Mouse (Mus musculus): ENCODE results near the gene Cxcr2.

Gene Cxcr2

GRCm38 (mm10) chr1:74153461-74154184 lies at the start of gene Cxcr2:
Gene Cxcr2 (plus strand): TSS chr1:74153989.
- DNase-seq (ENCODE audit: low spot score): no peak

- no peak for DNase-seq (ENCODE audit: low spot score)
These were observed 48.1 kb upstream of the Cxcr2 start for GRCm38 (mm10) chr1:74105660-74106059.

- no peak for DNase-seq (ENCODE audit: low spot score)
These were observed 47.6 kb upstream of the Cxcr2 start for GRCm38 (mm10) chr1:74106214-74106613.

- no peak for DNase-seq (ENCODE audit: low spot score)
These were observed 45.7 kb upstream of the Cxcr2 start for GRCm38 (mm10) chr1:74107931-74108618.

GRCm38 (mm10) chr1:74109670-74110069 lies 44.1 kb upstream of the Cxcr2 start:
- no peak for DNase-seq (ENCODE audit: low spot score)

- no peak for DNase-seq (ENCODE audit: low spot score)
These were observed 42.7 kb upstream of the Cxcr2 start for GRCm38 (mm10) chr1:74110932-74111695.

- DNase-seq (ENCODE audit: low spot score): no peak
These were observed 42.1 kb upstream of the Cxcr2 start for GRCm38 (mm10) chr1:74111696-74112030.

GRCm38 (mm10) chr1:74113071-74113470 lies 40.7 kb upstream of the Cxcr2 start:
- DNase-seq (ENCODE audit: low spot score): no peak

- no peak for DNase-seq (ENCODE audit: low spot score)
These were observed 35.9 kb upstream of the Cxcr2 start for GRCm38 (mm10) chr1:74117876-74118275.

GRCm38 (mm10) chr1:74119115-74119514 lies 34.7 kb upstream of the Cxcr2 start:
- no peak for DNase-seq (ENCODE audit: low spot score)

GRCm38 (mm10) chr1:74121138-74121537 lies 32.7 kb upstream of the Cxcr2 start:
- DNase-seq (ENCODE audit: low spot score): no peak

- peak; percentile 76 for DNase-seq (ENCODE audit: low spot score)
These were observed 31.8 kb upstream of the Cxcr2 start for GRCm38 (mm10) chr1:74121821-74122576.

GRCm38 (mm10) chr1:74123215-74123614 lies 30.6 kb upstream of the Cxcr2 start:
- DNase-seq (ENCODE audit: low spot score): no peak

GRCm38 (mm10) chr1:74124021-74124981 lies 29.5 kb upstream of the Cxcr2 start, which contains the start of gene Tns1:
Gene Tns1 (minus strand): TSS chr1:74124449.
- DNase-seq (ENCODE audit: low spot score): peak; percentile 65

- DNase-seq (ENCODE audit: low spot score): peak; percentile 77
These were observed 28.7 kb upstream of the Cxcr2 start, which contains the start of gene Rufy4 for GRCm38 (mm10) chr1:74124991-74125552. Gene Rufy4 (plus strand): TSS chr1:74125541.

- no peak for DNase-seq (ENCODE audit: low spot score)
These were observed 22.7 kb upstream of the Cxcr2 start for GRCm38 (mm10) chr1:74130883-74131659.

GRCm38 (mm10) chr1:74132011-74132410 lies 21.8 kb upstream of the Cxcr2 start:
- DNase-seq (ENCODE audit: low spot score): no peak

- DNase-seq (ENCODE audit: low spot score): no peak
These were observed 19.8 kb upstream of the Cxcr2 start for GRCm38 (mm10) chr1:74133954-74134353.

- DNase-seq (ENCODE audit: low spot score): no peak
These were observed 18.4 kb upstream of the Cxcr2 start for GRCm38 (mm10) chr1:74135326-74135950.

Data from testis, postnatal 10 days (tissue).